Mouse (Mus musculus) olfactory bulb, adult 2 months (tissue): Measurements from ENCODE around the gene Tada2b.

Source experiments
- CTCF ChIP-seq: fragments of 200-500 bp; IDR thresholded peaks from 2 replicates; pipeline ENCODE4 v1.5.1; 2012; ENCODE audit warnings: low read depth, mild to moderate bottlenecking, low read length, moderate library complexity; ENCODE audit not compliant: insufficient read depth
- POLR2A ChIP-seq: fragments of 200-500 bp; IDR thresholded peaks from 2 replicates; pipeline ENCODE4 v1.6.1; 2012; ENCODE audit warnings: mild to moderate bottlenecking, low read depth, low read length, moderate library complexity; ENCODE audit not compliant: insufficient read depth

DNA sequence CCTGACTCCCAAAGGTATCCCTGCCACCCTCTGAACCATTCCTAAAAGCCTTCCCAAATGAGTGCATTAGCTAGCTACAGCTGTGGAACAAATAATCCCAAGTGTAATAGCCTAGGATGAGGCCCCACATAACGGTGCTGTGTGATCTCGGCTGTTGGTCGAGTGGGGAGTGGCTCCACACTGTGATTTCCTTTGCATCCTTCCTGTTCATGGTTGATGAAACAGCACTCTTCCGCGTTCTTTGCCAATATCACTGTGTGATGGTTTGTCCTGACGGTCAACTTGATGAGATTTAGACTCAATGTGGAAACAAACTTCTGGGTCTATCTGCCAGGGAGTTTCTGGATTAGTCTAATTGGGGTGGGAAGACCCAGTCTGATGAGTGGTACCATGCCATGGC lies 31.3 kb downstream of the Tada2b start:
- TF ChIP-seq CTCF (no peak), POLR2A (no peak)
